Mouse (Mus musculus) intestine, postnatal 0 days (tissue): ENCODE measurements at regions not wholly inside any gene's neighbourhood (a gene's known extent, or its start where the extent isn't known, plus 50 kb on each side); places are given as distances from the start of the nearest gene placed in this dataset.

Experiments used
- ATAC-seq: fragments of 200-750 bp; cut with Nextera tagmentation; 2 replicates; pipeline ENCODE4 v1.8.0; 2017; ENCODE audit warnings: mild to moderate bottlenecking, moderate TSS enrichment, moderate library complexity
- H3K27ac ChIP-seq: fragments of 300-500 bp; sonication (generic); 2 replicates; pipeline ENCODE4 v1.5.1; 2014; ENCODE audit warnings: mild to moderate bottlenecking, low read depth, low read length, moderate library complexity
- H3K27me3 ChIP-seq: fragments of 300-500 bp; sonication (generic); replicated peaks from 2 replicates; pipeline ENCODE4 v1.6.1; 2014; ENCODE audit warnings: low read length, mixed read lengths; ENCODE audit not compliant: control insufficient read depth, insufficient read depth
- H3K36me3 ChIP-seq: fragments of 300-500 bp; sonication (generic); 2 replicates; pipeline ENCODE4 v1.6.1; 2014; ENCODE audit warnings: mild to moderate bottlenecking, moderate library complexity; ENCODE audit not compliant: control insufficient read depth, insufficient read depth
- H3K4me1 ChIP-seq: fragments of 300-500 bp; sonication (generic); replicated peaks from 2 replicates; pipeline ENCODE4 v1.6.1; 2014; ENCODE audit warnings: antibody characterized with exemption, low read length, mixed read lengths; ENCODE audit not compliant: control insufficient read depth, insufficient read depth
- H3K4me2 ChIP-seq: fragments of 300-500 bp; sonication (generic); replicated peaks from 2 replicates; pipeline ENCODE4 v1.6.1; 2014; ENCODE audit warnings: low read depth, mild to moderate bottlenecking, moderate library complexity
- H3K4me3 ChIP-seq: fragments of 300-500 bp; sonication (generic); 2 replicates; pipeline ENCODE4 v1.5.1; 2014; ENCODE audit warnings: low read depth, low read length
- H3K9ac ChIP-seq: fragments of 300-500 bp; sonication (generic); 2 replicates; pipeline ENCODE4 v1.6.1; 2014; ENCODE audit warnings: mild to moderate bottlenecking, low read depth, low read length
- H3K9me3 ChIP-seq: fragments of 300-500 bp; sonication (generic); 2 replicates; pipeline ENCODE4 v1.6.1; 2016; ENCODE audit warnings: mixed run types; ENCODE audit not compliant: control insufficient read depth
- CTCF ChIP-seq: sonication (generic); IDR thresholded peaks from 2 replicates; pipeline ENCODE4 v1.5.1; 2016; ENCODE audit warnings: low read depth, mild to moderate bottlenecking, control low read depth, antibody characterized with exemption, moderate library complexity
- WGBS: fragments of 180-500 bp; shearing (Covaris S2); extraction: QIAGEN DNeasy Blood & Tissue Kit; methylation state at CpG from one replicate; pipeline ENCODE4 v1.1.7; 2014; 5-methylcytosine and 5-hydroxymethylcytosine counted together

- TF ChIP-seq CTCF: no peak
- WGBS: 80% methylated on average over 4 of the region's 4 CpGs
- Histone ChIP-seq H3K27ac (no peak overlapping the region), H3K4me3 (no peak overlapping the region), H3K9ac (no peak overlapping the region), H3K4me2 (no peak overlapping the region), H3K36me3 (no peaks in the 10 kb centered on the region; the same call in 1 of the 2 replicates), H3K4me1 (no peaks in the 10 kb centered on the region), H3K27me3 (no peaks in the 10 kb centered on the region), H3K9me3 (no peaks in the 10 kb centered on the region)
- ATAC-seq: no peak
Observed at GRCm38 (mm10) chr17:47250001-47250400, 118.7 kb upstream of the Mrps10 start.

- Histone ChIP-seq H3K9ac (no peak overlapping the region), H3K27ac (no peak overlapping the region), H3K4me2 (no peak overlapping the region), H3K27me3 (no peaks in the 10 kb centered on the region), H3K9me3 (no peaks in the 10 kb centered on the region), H3K4me3 (no peak overlapping the region), H3K4me1 (no peaks in the 10 kb centered on the region), H3K36me3 (no peaks in the 10 kb centered on the region; the same call in 1 of the 2 replicates)
- no peak for TF ChIP-seq CTCF
- no peak for ATAC-seq
- 85% methylated on average over 9 of the region's 9 CpGs for WGBS
Observed at GRCm38 (mm10) chr17:47249176-47249575, 119.5 kb upstream of the Mrps10 start.

GRCm38 (mm10) chr17:47248053-47248452 is 120.6 kb upstream of the Mrps10 start:
- no peak for TF ChIP-seq CTCF
- no peaks in the 10 kb centered on the region for H3K4me1 ChIP-seq
- no peak overlapping the region for H3K27ac ChIP-seq
- H3K9ac ChIP-seq: no peak overlapping the region
- no peak overlapping the region for H3K4me3 ChIP-seq
- H3K36me3 ChIP-seq: no peaks in the 10 kb centered on the region
- H3K27me3 ChIP-seq: no peaks in the 10 kb centered on the region
- ATAC-seq: no peak
- WGBS: 68% methylated on average over 3 of the region's 3 CpGs
- no peaks in the 10 kb centered on the region for H3K9me3 ChIP-seq
- no peak overlapping the region for H3K4me2 ChIP-seq

GRCm38 (mm10) chr17:47247516-47247915 is 121.2 kb upstream of the Mrps10 start:
- WGBS: 78% methylated on average over 5 of the region's 5 CpGs
- no peak overlapping the region for H3K4me3 ChIP-seq
- no peaks in the 10 kb centered on the region for H3K36me3 ChIP-seq
- no peaks in the 10 kb centered on the region for H3K9me3 ChIP-seq
- no peaks in the 10 kb centered on the region for H3K4me1 ChIP-seq
- H3K27me3 ChIP-seq: no peaks in the 10 kb centered on the region
- ATAC-seq: no peak
- no peak overlapping the region for H3K4me2 ChIP-seq
- H3K9ac ChIP-seq: no peak overlapping the region
- H3K27ac ChIP-seq: no peak overlapping the region
- TF ChIP-seq CTCF: no peak

- no peak overlapping the region for H3K27ac ChIP-seq
- WGBS: 90% methylated on average over 8 of the region's 8 CpGs
- H3K27me3 ChIP-seq: no peaks in the 10 kb centered on the region
- no peak for ATAC-seq
- H3K9me3 ChIP-seq: no peaks in the 10 kb centered on the region
- no peaks in the 10 kb centered on the region for H3K4me1 ChIP-seq
- H3K4me2 ChIP-seq: no peak overlapping the region
- H3K36me3 ChIP-seq: no peaks in the 10 kb centered on the region
- H3K9ac ChIP-seq: no peak overlapping the region
- no peak overlapping the region for H3K4me3 ChIP-seq
- no peak for TF ChIP-seq CTCF
Observed at GRCm38 (mm10) chr17:47246605-47247004, 122.1 kb upstream of the Mrps10 start.

GRCm38 (mm10) chr17:47245635-47246034 is 123.1 kb upstream of the Mrps10 start:
- 92% methylated on average over 9 of the region's 9 CpGs for WGBS

GRCm38 (mm10) chr17:47239086-47239485 is 129.6 kb upstream of the Mrps10 start:
- TF ChIP-seq CTCF: no peak
- no peak for ATAC-seq
- H3K27ac ChIP-seq: no peak overlapping the region
- H3K4me3 ChIP-seq: no peak overlapping the region
- H3K9ac ChIP-seq: no peak overlapping the region
- H3K9me3 ChIP-seq: no peaks in the 10 kb centered on the region
- H3K27me3 ChIP-seq: no peaks in the 10 kb centered on the region
- WGBS: 91% methylated on average over 4 of the region's 4 CpGs
- no peaks in the 10 kb centered on the region for H3K4me1 ChIP-seq
- no peaks in the 10 kb centered on the region; the same call in 1 of the 2 replicates for H3K36me3 ChIP-seq
- no peak overlapping the region for H3K4me2 ChIP-seq

More at GRCm38 (mm10) chr17:47245635-47246034, 123.1 kb upstream of the Mrps10 start:
- TF ChIP-seq CTCF: no peak
- Histone ChIP-seq H3K27me3 (no peaks in the 10 kb centered on the region), H3K9me3 (no peaks in the 10 kb centered on the region), H3K4me3 (no peak overlapping the region), H3K27ac (no peak overlapping the region), H3K4me2 (no peak overlapping the region), H3K4me1 (no peaks in the 10 kb centered on the region), H3K36me3 (no peaks in the 10 kb centered on the region), H3K9ac (no peak overlapping the region)
- no peak for ATAC-seq
